Mouse (Mus musculus): ENCODE data around the gene Plcb4.

GRCm38 (mm10) chr2:135647985-135648384 lies 10.8 kb upstream of the Plcb4 start:
- no peak for TF ChIP-seq ZC3H11A (IDR thresholded peaks at IDR 0.05; ENCODE audit: borderline replicate concordance, low read depth, low read length)
- no peak for TF ChIP-seq HCFC1 (IDR thresholded peaks at IDR 0.05; ENCODE audit: borderline replicate concordance, insufficient read depth, low read length)
- TF ChIP-seq ZNF384 (IDR thresholded peaks at IDR 0.05; ENCODE audit: low read depth, low read length), result no peak
